Mouse (Mus musculus) liver, embryonic 14.5 days (tissue): ENCODE data around the gene Stard13. TPM values are rescaled to one million over a fixed set of nuclear protein-coding genes. Genes with fewer than 3 reads are reported as not detected.

ENCODE experiments used
- ATAC-seq: fragments of 200-750 bp; cut with Nextera tagmentation; 2 replicates; pipeline ENCODE4 v1.8.0; 2017; ENCODE audit warnings: moderate number of reproducible peaks, mild to moderate bottlenecking, moderate library complexity; ENCODE audit not compliant: insufficient read depth
- DNase-seq, 3 experiments: peaks; one replicate each; pipeline ENCODE4 v3.0.0-alpha.2; 2012 to 2013; ENCODE audit warnings: low read depth in 3 of 3, low spot score in 3 of 3
- H3K27ac ChIP-seq: fragments of 300-500 bp; sonication (generic); 2 replicates; pipeline ENCODE4 v1.5.1; 2014; ENCODE audit warnings: moderate library complexity, mild to moderate bottlenecking, control low read depth, inconsistent platforms
- H3K27me3 ChIP-seq: fragments of 300-500 bp; sonication (generic); 2 replicates; pipeline ENCODE4 v1.6.1; 2014; ENCODE audit warnings: mild to moderate bottlenecking, low read length, moderate library complexity; ENCODE audit not compliant: control insufficient read depth, insufficient read depth
- H3K36me3 ChIP-seq: fragments of 300-500 bp; sonication (generic); replicated peaks from 2 replicates; pipeline ENCODE4 v1.6.1; 2014; ENCODE audit warnings: low read depth; ENCODE audit not compliant: control insufficient read depth, insufficient read depth
- H3K4me1 ChIP-seq, 2 experiments: fragments of 200-500 bp in 1 of 2; fragments of 300-500 bp in 1 of 2; sonication (generic) in 1 of 2; replicated peaks; 2 replicates each; pipeline ENCODE4 v1.6.1; 2012 to 2014; ENCODE audit warnings: antibody characterized with exemption in 1 of 2, inconsistent platforms in 1 of 2, low read length in 1 of 2; ENCODE audit not compliant: control insufficient read depth in 2 of 2, insufficient read depth in 2 of 2
- H3K4me2 ChIP-seq: fragments of 300-500 bp; sonication (generic); 2 replicates; pipeline ENCODE4 v1.6.1; 2014; ENCODE audit warnings: low read depth, mild to moderate bottlenecking, control low read depth, moderate library complexity
- H3K4me3 ChIP-seq, 2 experiments: fragments of 200-500 bp in 1 of 2; fragments of 300-500 bp in 1 of 2; sonication (generic) in 1 of 2; 2 replicates each; pipeline ENCODE4 v1.5.1; 2012 to 2014; ENCODE audit warnings: low read depth in 2 of 2, low read length in 2 of 2, mild to moderate bottlenecking in 2 of 2, control low read depth in 1 of 2, inconsistent platforms in 1 of 2, moderate library complexity in 1 of 2; ENCODE audit not compliant: insufficient read depth in 1 of 2
- H3K9ac ChIP-seq: fragments of 300-500 bp; sonication (generic); replicated peaks from 2 replicates; pipeline ENCODE4 v1.6.1; 2014; ENCODE audit warnings: mild to moderate bottlenecking, control low read depth, moderate library complexity
- H3K9me3 ChIP-seq: fragments of 300-500 bp; sonication (generic); 2 replicates; pipeline ENCODE4 v1.6.1; 2016; ENCODE audit warnings: low read length, mixed read lengths; ENCODE audit not compliant: control insufficient read depth
- CTCF ChIP-seq: IDR thresholded peaks from 2 replicates; pipeline ENCODE4 v1.5.1; 2016; ENCODE audit warnings: antibody characterized with exemption, low read depth, control low read depth
- EP300 ChIP-seq: IDR thresholded peaks from 2 replicates; pipeline ENCODE4 v1.6.1; 2016; ENCODE audit warnings: antibody characterized with exemption, low read depth
- WGBS: fragments of 180-500 bp; shearing (Covaris S2); extraction: QIAGEN DNeasy Blood & Tissue Kit; methylation state at CpG from one replicate; pipeline ENCODE4 v1.1.7; 2014; ENCODE audit not compliant: insufficient replicate concordance; 5-methylcytosine and 5-hydroxymethylcytosine counted together
- polyA plus RNA-seq, 2 experiments: library from polyadenylated mRNA; depleted of rRNA in 1 of 2; stranded (reverse) in 1 of 2; unstranded in 1 of 2; fragments of >200 nt; fragmentation: Nextera tagmentation in 1 of 2; extraction: Ambion mirVana in 1 of 2; gene quantifications; 2 replicates each; pipeline versions ENCODE4 v1.2.1 to v1.2.3; 2012 to 2014

The Stard13 gene
- polyA plus RNA-seq, 2 experiments: 0.56 to 1.1 TPM

GRCm38 (mm10) chr5:151090996-151091395, 142.6 kb downstream of the Stard13 start:
- Histone ChIP-seq H3K27ac (no peak overlapping the region), H3K4me1 (peaks cover 0 to 17% of the 10 kb centered on the region in 2 experiments; a peak in 2 of 4 replicates), H3K4me3 (no peak overlapping the region), H3K27me3 (no peaks in the 10 kb centered on the region), H3K9ac (no peak overlapping the region), H3K36me3 (no peaks in the 10 kb centered on the region), H3K4me2 (no peak overlapping the region), H3K9me3 (no peaks in the 10 kb centered on the region)
- ATAC-seq (no peak), DNase-seq (no peak)
- TF ChIP-seq CTCF (no peak), EP300 (no peak)
- 75% methylated on average over 6 of the region's 6 CpGs for WGBS

- DNase-seq (no peak), ATAC-seq (no peak)
- Histone ChIP-seq H3K9ac (no peak overlapping the region), H3K36me3 (no peaks in the 10 kb centered on the region), H3K4me1 (peaks cover 0 to 13% of the 10 kb centered on the region in 2 experiments; a peak in 2 of 4 replicates), H3K4me2 (no peak overlapping the region), H3K27ac (no peak overlapping the region), H3K9me3 (no peaks in the 10 kb centered on the region), H3K27me3 (no peaks in the 10 kb centered on the region), H3K4me3 (no peak overlapping the region)
- 58% methylated on average over 6 of the region's 6 CpGs for WGBS
- TF ChIP-seq EP300 (no peak), CTCF (no peak)
Observed at GRCm38 (mm10) chr5:151089201-151089600, 144.4 kb downstream of the Stard13 start.

- TF ChIP-seq CTCF (no peak), EP300 (no peak)
- H3K27me3 ChIP-seq: no peaks in the 10 kb centered on the region
- WGBS: 49% methylated on average over 9 of the region's 9 CpGs
- H3K9ac ChIP-seq: no peak overlapping the region
- no peaks in the 10 kb centered on the region for H3K36me3 ChIP-seq
- H3K4me3 ChIP-seq: no peak overlapping the region
- DNase-seq (no peak), ATAC-seq (no peak)
- H3K27ac ChIP-seq: no peak overlapping the region
- no peak overlapping the region for H3K4me2 ChIP-seq
- H3K4me1 ChIP-seq: peaks cover 0 to 13% of the 10 kb centered on the region in 2 experiments; a peak in 2 of 4 replicates
- no peaks in the 10 kb centered on the region for H3K9me3 ChIP-seq
Observed at GRCm38 (mm10) chr5:151086425-151087202, 147.0 kb downstream of the Stard13 start.

- 67% methylated on average over 8 of the region's 8 CpGs for WGBS
- DNase-seq (no peak), ATAC-seq (no peak)
- Histone ChIP-seq H3K9me3 (no peaks in the 10 kb centered on the region), H3K36me3 (no peaks in the 10 kb centered on the region), H3K27me3 (no peaks in the 10 kb centered on the region), H3K4me3 (no peak overlapping the region), H3K9ac (no peak overlapping the region), H3K27ac (no peak overlapping the region), H3K4me2 (no peak overlapping the region), H3K4me1 (peaks cover 0 to 13% of the 10 kb centered on the region in 2 experiments; a peak in 2 of 4 replicates)
- TF ChIP-seq EP300 (no peak), CTCF (no peak)
Observed at GRCm38 (mm10) chr5:151085749-151086148, 147.9 kb downstream of the Stard13 start.

GRCm38 (mm10) chr5:151080276-151080675, 153.4 kb downstream of the Stard13 start:
- H3K27me3 ChIP-seq: no peaks in the 10 kb centered on the region
- H3K4me3 ChIP-seq: no peak overlapping the region
- H3K4me1 ChIP-seq: peaks cover 0 to 3% of the 10 kb centered on the region in 2 experiments; a peak in 2 of 4 replicates
- no peak overlapping the region for H3K4me2 ChIP-seq
- ATAC-seq (0 out of 2 replicates have a peak, but pooled peaks have one; percentile 36), DNase-seq (no peak)
- no peak overlapping the region for H3K9ac ChIP-seq
- TF ChIP-seq EP300: no peak; the same call in 1 of the 2 replicates
- no peak overlapping the region for H3K27ac ChIP-seq
- H3K36me3 ChIP-seq: no peaks in the 10 kb centered on the region
- 61% methylated on average over 4 of the region's 4 CpGs for WGBS
- H3K9me3 ChIP-seq: no peaks in the 10 kb centered on the region
